Mouse (Mus musculus) ES-E14 (cell line): ENCODE data around the gene Slc25a27. TPM values are rescaled to one million over a fixed set of nuclear protein-coding genes. Genes with fewer than 3 reads are reported as not detected.
A peak's percentile ranks its signal among the peaks of the same experiment; 100 is the strongest.

Source experiments
- DNase-seq: peaks from one replicate; pipeline ENCODE4 v3.0.0-alpha.2; 2013; ENCODE audit warnings: low read depth, low spot score
- H3K27ac ChIP-seq: 2 replicates; pipeline ENCODE4 v1.5.1; 2012; ENCODE audit warnings: low read depth, mild to moderate bottlenecking, low read length, moderate library complexity, mixed read lengths; ENCODE audit not compliant: poor library complexity, insufficient read depth, severe bottlenecking
- H3K36me3 ChIP-seq: 2 replicates; pipeline ENCODE4 v1.6.1; 2012; ENCODE audit warnings: mild to moderate bottlenecking, low read length, moderate library complexity, mixed read lengths; ENCODE audit not compliant: control insufficient read depth, poor library complexity, insufficient read depth, severe bottlenecking
- H3K4me1 ChIP-seq, 2 experiments: fragments of 150-350 bp in 1 of 2; sonication (generic) in 1 of 2; 2 replicates each; pipeline ENCODE4 v1.6.1; 2012; ENCODE audit warnings: low read length in 2 of 2, mild to moderate bottlenecking in 1 of 2, mixed read lengths in 1 of 2; ENCODE audit not compliant: control insufficient read depth in 2 of 2, insufficient read depth in 2 of 2, poor library complexity in 1 of 2
- H3K4me3 ChIP-seq, 2 experiments: fragments of 150-350 bp in 1 of 2; sonication (generic) in 1 of 2; 2 replicates each; pipeline ENCODE4 v1.5.1; 2012; ENCODE audit warnings: low read length in 2 of 2, low read depth in 1 of 2, mild to moderate bottlenecking in 1 of 2, mixed read lengths in 1 of 2; ENCODE audit not compliant: insufficient read depth in 1 of 2, poor library complexity in 1 of 2, severe bottlenecking in 1 of 2
- H3K9ac ChIP-seq: 2 replicates; pipeline ENCODE4 v1.6.1; 2012; ENCODE audit warnings: low read depth, mild to moderate bottlenecking, low read length, mixed read lengths; ENCODE audit not compliant: poor library complexity, insufficient read depth, severe bottlenecking
- H3K9me3 ChIP-seq: fragments of 150-350 bp; sonication (generic); 2 replicates; pipeline ENCODE4 v1.6.1; 2012; ENCODE audit warnings: low read depth, mild to moderate bottlenecking, low read length; ENCODE audit not compliant: control insufficient read depth, insufficient read depth
- CHD2 ChIP-seq: IDR thresholded peaks from 2 replicates; pipeline ENCODE4 v1.6.1; 2014; ENCODE audit warnings: mild to moderate bottlenecking, low read depth, low read length, inconsistent platforms
- HCFC1 ChIP-seq: IDR thresholded peaks from 2 replicates; pipeline ENCODE4 v1.6.1; 2012; ENCODE audit warnings: low read length, inconsistent platforms, borderline replicate concordance; ENCODE audit not compliant: insufficient read depth
- MAFK ChIP-seq: IDR thresholded peaks from 2 replicates; pipeline ENCODE4 v1.6.1; 2014; ENCODE audit warnings: mild to moderate bottlenecking, low read depth, low read length, inconsistent platforms; ENCODE audit not compliant: insufficient read depth
- ZC3H11A ChIP-seq: IDR thresholded peaks from 2 replicates; pipeline ENCODE4 v1.6.1; 2012; ENCODE audit warnings: low read depth, mild to moderate bottlenecking, inconsistent platforms, low read length, borderline replicate concordance
- ZNF384 ChIP-seq: IDR thresholded peaks from 2 replicates; pipeline ENCODE4 v1.6.1; 2012; ENCODE audit warnings: low read depth, low read length, inconsistent platforms
- in situ Hi-C, 2 experiments: fragments of 600-800 bp; cut with MboI; formaldehyde crosslinking; loops; one replicate each; pipeline ENCODE4 v1.15.1; 2025; ENCODE audit warnings: low sequenced_read_pairs in 2 of 2, inconsistent platforms in 1 of 2; ENCODE audit not compliant: unreplicated experiment in 2 of 2
- total RNA-seq: library from RNA; depleted of rRNA; stranded (reverse); fragments of 300-350 nt; gene quantifications from 2 replicates; pipeline ENCODE4 v1.2.3, GENCODE M21; 2012

Gene Slc25a27
- total RNA-seq, 1 experiment = 5.5 TPM

GRCm38 (mm10) chr17:43644375-43644774 lies 22.6 kb downstream of the Slc25a27 start:
- no peaks in the 10 kb centered on the region; the same call in 1 of the 2 replicates for H3K36me3 ChIP-seq
- no peaks in the 10 kb centered on the region for H3K4me1 ChIP-seq
- no peak overlapping the region for H3K9ac ChIP-seq
- H3K27ac ChIP-seq = no peak overlapping the region; the same call in 1 of the 2 replicates
- no peak for DNase-seq
- in situ Hi-C loops = no loop called here
- TF ChIP-seq ZNF384 = no peak
- TF ChIP-seq ZC3H11A = no peak
- no peak for TF ChIP-seq HCFC1
- TF ChIP-seq CHD2 = no peak
- TF ChIP-seq MAFK = no peak
- no peak overlapping the region for H3K4me3 ChIP-seq
- H3K9me3 ChIP-seq = no peaks in the 10 kb centered on the region

GRCm38 (mm10) chr17:43643191-43643590 lies 23.8 kb downstream of the Slc25a27 start:
- DNase-seq = no peak
- Histone ChIP-seq H3K4me3 (no peak overlapping the region), H3K36me3 (no peaks in the 10 kb centered on the region; the same call in 1 of the 2 replicates), H3K9ac (no peak overlapping the region), H3K9me3 (no peaks in the 10 kb centered on the region), H3K27ac (no peak overlapping the region), H3K4me1 (no peaks in the 10 kb centered on the region)
- in situ Hi-C loops = no loop called here
- TF ChIP-seq CHD2 = no peak
- no peak for TF ChIP-seq ZNF384
- no peak for TF ChIP-seq MAFK
- no peak for TF ChIP-seq HCFC1
- TF ChIP-seq ZC3H11A = no peak

GRCm38 (mm10) chr17:43640825-43641224 lies 26.2 kb downstream of the Slc25a27 start:
- in situ Hi-C loops = no loop called here
- no peak for TF ChIP-seq MAFK
- no peak for TF ChIP-seq ZNF384
- TF ChIP-seq CHD2 = no peak
- no peak for DNase-seq
- no peak overlapping the region for H3K9ac ChIP-seq
- no peaks in the 10 kb centered on the region for H3K9me3 ChIP-seq
- H3K36me3 ChIP-seq = no peaks in the 10 kb centered on the region; the same call in 1 of the 2 replicates
- H3K4me3 ChIP-seq = no peak overlapping the region
- H3K4me1 ChIP-seq = no peaks in the 10 kb centered on the region
- no peak overlapping the region for H3K27ac ChIP-seq

- H3K4me1 ChIP-seq = no peaks in the 10 kb centered on the region
- H3K9ac ChIP-seq = no peak overlapping the region
- H3K9me3 ChIP-seq = no peaks in the 10 kb centered on the region
- no peak for TF ChIP-seq ZNF384
- TF ChIP-seq ZC3H11A = no peak
- TF ChIP-seq HCFC1 = no peak
- TF ChIP-seq CHD2 = no peak
- TF ChIP-seq MAFK = no peak
- DNase-seq = no peak
- H3K4me3 ChIP-seq = no peak overlapping the region
- H3K36me3 ChIP-seq = no peaks in the 10 kb centered on the region
- in situ Hi-C loops = no loop called here
- no peak overlapping the region for H3K27ac ChIP-seq
Measured at GRCm38 (mm10) chr17:43637146-43637545, 29.9 kb downstream of the Slc25a27 start.

GRCm38 (mm10) chr17:43630427-43630760 lies 36.6 kb downstream of the Slc25a27 start:
- H3K9ac ChIP-seq = peak overlapping the region; percentile 53; the same call in 1 of the 2 replicates
- peak overlapping the region; percentile 57 to 60 for H3K4me3 ChIP-seq
- no peak for DNase-seq

More at GRCm38 (mm10) chr17:43630427-43630760, 36.6 kb downstream of the Slc25a27 start:
- H3K36me3 ChIP-seq = no peaks in the 10 kb centered on the region
- TF ChIP-seq ZC3H11A (no peak), HCFC1 (no peak), ZNF384 (no peak), CHD2 (no peak), MAFK (no peak)
- no peaks in the 10 kb centered on the region for H3K9me3 ChIP-seq
- H3K27ac ChIP-seq = no peak overlapping the region
- in situ Hi-C loops = no loop called here
- no peaks in the 10 kb centered on the region for H3K4me1 ChIP-seq
